Mouse (Mus musculus) limb, embryonic 15.5 days (tissue): ENCODE measurements around the gene Olfr1056. TPM values are rescaled to one million over a fixed set of nuclear protein-coding genes. Genes with fewer than 3 reads are reported as not detected.
"Not testable (repeated sequence)": the region's sequence is repeated elsewhere in the genome, so short reads cannot be mapped to it uniquely, and the experiment has no call there.

ENCODE experiments used
- ATAC-seq: fragments of 200-750 bp; cut with Nextera tagmentation; 2 replicates; pipeline ENCODE4 v1.8.0; 2017; ENCODE audit warnings: low read depth, moderate TSS enrichment; ENCODE audit not compliant: insufficient number of reproducible peaks, low FRiP score, low TSS enrichment
- H3K27ac ChIP-seq: fragments of 300-500 bp; sonication (generic); 2 replicates; pipeline ENCODE4 v1.5.1; 2015; ENCODE audit warnings: moderate library complexity, mild to moderate bottlenecking, inconsistent platforms
- H3K27me3 ChIP-seq: fragments of 300-500 bp; sonication (generic); 2 replicates; pipeline ENCODE4 v1.6.1; 2015; ENCODE audit warnings: inconsistent platforms
- H3K36me3 ChIP-seq: fragments of 300-500 bp; sonication (generic); 2 replicates; pipeline ENCODE4 v1.6.1; 2015; ENCODE audit warnings: inconsistent platforms
- H3K4me1 ChIP-seq: fragments of 300-500 bp; sonication (generic); 2 replicates; pipeline ENCODE4 v1.6.1; 2015; ENCODE audit warnings: inconsistent platforms
- H3K4me2 ChIP-seq: fragments of 300-500 bp; sonication (generic); 2 replicates; pipeline ENCODE4 v1.6.1; 2015; ENCODE audit warnings: mild to moderate bottlenecking, inconsistent platforms
- H3K4me3 ChIP-seq: fragments of 300-500 bp; sonication (generic); 2 replicates; pipeline ENCODE4 v1.5.1; 2015; ENCODE audit warnings: mild to moderate bottlenecking, inconsistent platforms
- H3K9ac ChIP-seq: fragments of 300-500 bp; sonication (generic); 2 replicates; pipeline ENCODE4 v1.6.1; 2015; ENCODE audit warnings: inconsistent platforms
- H3K9me3 ChIP-seq: fragments of 300-500 bp; sonication (generic); 2 replicates; pipeline ENCODE4 v1.6.1; 2016; ENCODE audit warnings: inconsistent platforms
- WGBS: fragments of 180-500 bp; shearing (Covaris S2); methylation state at CpG from one replicate; pipeline ENCODE4 v1.1.7; 2015; 5-methylcytosine and 5-hydroxymethylcytosine counted together
- polyA plus RNA-seq: library from polyadenylated mRNA; unstranded; fragments of >200 nt; fragmentation: Nextera tagmentation; extraction: Ambion mirVana; gene quantifications from 2 replicates; pipeline ENCODE4 v1.2.1, GENCODE M21; 2015

Olfr1056 gene
- polyA plus RNA-seq, result not detected in 2 replicates

DNA sequence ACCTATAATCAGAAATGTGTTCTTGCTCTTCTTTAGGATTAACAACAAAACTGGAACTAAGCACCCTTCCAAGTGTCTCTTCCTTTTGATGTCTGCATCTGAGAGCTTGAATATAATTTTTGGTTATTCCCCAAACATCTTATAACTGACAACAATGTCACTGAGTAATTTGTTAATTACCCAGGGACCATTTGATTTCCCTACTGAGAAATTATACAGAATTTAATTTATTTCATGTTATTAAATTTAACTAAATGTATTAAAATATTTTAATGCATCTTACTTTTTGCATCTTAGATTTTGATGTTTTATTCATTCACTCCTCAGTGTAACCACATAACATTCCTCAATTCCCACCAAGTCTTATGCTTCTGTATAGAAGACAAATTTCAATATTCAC is at the start of gene Olfr1056:
Gene Olfr1056 (minus strand): TSS at position 101 of the 400 bp plus-strand sequence.
- H3K36me3 ChIP-seq, result no peaks in the 10 kb centered on the region
- H3K4me3 ChIP-seq, result no peak within 1 kb of the TSS
- no peak within 1 kb of the TSS for H3K4me2 ChIP-seq
- H3K27me3 ChIP-seq, result no peaks in the 10 kb centered on the region
- ATAC-seq, result no peak
- H3K9ac ChIP-seq, result no peak within 1 kb of the TSS
- H3K9me3 ChIP-seq, result no peaks in the 10 kb centered on the region
- H3K4me1 ChIP-seq, result no peaks in the 10 kb centered on the region
- H3K27ac ChIP-seq, result no peak within 1 kb of the TSS

- Histone ChIP-seq H3K36me3 (no peaks in the 10 kb centered on the region), H3K4me3 (no peak overlapping the region), H3K9me3 (no peaks in the 10 kb centered on the region), H3K27ac (no peak overlapping the region), H3K9ac (no peak overlapping the region), H3K27me3 (no peaks in the 10 kb centered on the region), H3K4me2 (no peak overlapping the region), H3K4me1 (no peaks in the 10 kb centered on the region)
- WGBS, result 75% methylated on average over 2 of the region's 2 CpGs
- ATAC-seq, result no peak
Observed at GRCm38 (mm10) chr2:86395114-86395513, 32.8 kb upstream of the Olfr1056 start.

DNA sequence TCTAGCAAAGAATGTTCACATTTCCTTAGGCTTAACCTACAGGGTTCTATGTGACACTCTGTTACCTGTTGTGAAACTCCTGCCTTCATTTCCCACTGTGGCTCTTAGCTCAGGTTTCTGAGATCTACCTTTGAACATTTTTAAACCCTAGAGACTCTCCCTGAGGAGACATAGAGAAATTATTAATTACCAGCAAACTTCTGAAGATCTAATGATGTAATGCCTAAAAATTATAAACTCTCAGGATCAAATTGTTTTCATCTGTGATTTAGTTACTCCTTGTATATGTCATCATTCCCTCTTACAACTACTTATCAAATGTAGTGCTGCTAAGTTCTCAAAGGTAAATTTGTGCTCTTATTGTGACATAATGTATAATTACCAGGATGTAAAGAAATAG is 26.2 kb upstream of the Olfr1056 start, which contains the start of gene Olfr1058:
Gene Olfr1058 (minus strand): TSS at position 101 of the 400 bp plus-strand sequence.
- not testable (repeated sequence) for H3K9me3 ChIP-seq, H3K36me3 ChIP-seq, ATAC-seq, H3K4me1 ChIP-seq, H3K4me3 ChIP-seq, H3K4me2 ChIP-seq, H3K27ac ChIP-seq, H3K9ac ChIP-seq, H3K27me3 ChIP-seq

- Histone ChIP-seq H3K4me3 (no peak within 1 kb of the TSS), H3K4me2 (no peak within 1 kb of the TSS), H3K27ac (no peak within 1 kb of the TSS), H3K4me1 (no peaks in the 10 kb centered on the region), H3K27me3 (no peaks in the 10 kb centered on the region), H3K9me3 (no peaks in the 10 kb centered on the region), H3K9ac (no peak within 1 kb of the TSS), H3K36me3 (no peaks in the 10 kb centered on the region)
- no peak for ATAC-seq
Observed at GRCm38 (mm10) chr2:86378293-86378692, 16.0 kb upstream of the Olfr1056 start, which contains the start of gene Olfr1057. Gene Olfr1057 (minus strand): TSS chr2:86378393.

- H3K4me3 ChIP-seq, H3K9ac ChIP-seq, ATAC-seq, H3K36me3 ChIP-seq, H3K27me3 ChIP-seq, H3K9me3 ChIP-seq, H3K27ac ChIP-seq, H3K4me1 ChIP-seq, H3K4me2 ChIP-seq: not testable (repeated sequence)
- 83% methylated on average over 1 of the region's 6 CpGs for WGBS
Observed at GRCm38 (mm10) chr2:86366342-86366741, 4.1 kb upstream of the Olfr1056 start.

GRCm38 (mm10) chr2:86351751-86352150 is 10.5 kb downstream of the Olfr1056 start:
- H3K27me3 ChIP-seq, H3K4me2 ChIP-seq, H3K27ac ChIP-seq, H3K9me3 ChIP-seq, H3K4me1 ChIP-seq, H3K4me3 ChIP-seq, H3K36me3 ChIP-seq, ATAC-seq, H3K9ac ChIP-seq: not testable (repeated sequence)
- 94% methylated on average over 1 of the region's 1 CpGs for WGBS

DNA sequence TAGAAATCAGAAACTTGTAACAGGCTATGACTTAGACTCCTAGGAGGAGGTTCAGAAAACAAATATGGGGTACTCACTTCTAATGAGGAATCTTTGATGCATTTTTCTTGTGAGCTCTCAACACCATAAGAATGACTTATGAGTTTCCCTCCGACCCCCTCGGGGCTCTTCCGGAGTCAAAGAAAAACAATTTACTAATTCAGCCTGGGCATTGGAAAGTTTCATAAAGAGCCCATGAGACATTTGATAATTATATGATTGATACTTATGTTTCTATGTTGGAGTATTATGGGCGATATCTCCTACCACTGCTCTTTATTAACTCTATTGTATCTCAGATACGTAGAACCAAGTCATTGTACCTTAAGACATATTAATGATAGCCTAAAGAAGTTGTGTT is 12.1 kb downstream of the Olfr1056 start, which contains the start of gene Olfr1055:
Gene Olfr1055 (minus strand): TSS at position 101 of the 400 bp plus-strand sequence.
- Histone ChIP-seq H3K4me2 (no peak within 1 kb of the TSS), H3K4me3 (no peak within 1 kb of the TSS), H3K4me1 (no peaks in the 10 kb centered on the region), H3K9me3 (no peaks in the 10 kb centered on the region), H3K27me3 (no peaks in the 10 kb centered on the region), H3K27ac (no peak within 1 kb of the TSS), H3K36me3 (no peaks in the 10 kb centered on the region), H3K9ac (no peak within 1 kb of the TSS)
- ATAC-seq, result no peak
- 85% methylated on average over 5 of the region's 5 CpGs for WGBS

- WGBS, result 82% methylated on average over 3 of the region's 3 CpGs
- Histone ChIP-seq H3K27me3 (no peaks in the 10 kb centered on the region), H3K27ac (no peak within 1 kb of the TSS), H3K36me3 (no peaks in the 10 kb centered on the region), H3K9ac (no peak within 1 kb of the TSS), H3K4me1 (no peaks in the 10 kb centered on the region), H3K4me2 (no peak within 1 kb of the TSS), H3K9me3 (no peaks in the 10 kb centered on the region), H3K4me3 (no peak within 1 kb of the TSS)
- no peak for ATAC-seq
Observed at GRCm38 (mm10) chr2:86335333-86335732, 26.9 kb downstream of the Olfr1056 start, which contains the start of gene Olfr1054. Gene Olfr1054 (minus strand): TSS chr2:86335433.

GRCm38 (mm10) chr2:86315184-86315583 is 47.1 kb downstream of the Olfr1056 start, which contains the start of gene Olfr1053:
Gene Olfr1053 (minus strand): TSS chr2:86315284.
- no peaks in the 10 kb centered on the region for H3K27me3 ChIP-seq
- no peak within 1 kb of the TSS for H3K9ac ChIP-seq
- no peak within 1 kb of the TSS for H3K4me2 ChIP-seq
- no peak within 1 kb of the TSS for H3K27ac ChIP-seq
- no peak within 1 kb of the TSS for H3K4me3 ChIP-seq
- 65% methylated on average over 3 of the region's 3 CpGs for WGBS
- no peaks in the 10 kb centered on the region for H3K36me3 ChIP-seq
- H3K9me3 ChIP-seq, result no peaks in the 10 kb centered on the region
- ATAC-seq, result no peak
- H3K4me1 ChIP-seq, result no peaks in the 10 kb centered on the region

Other genes with a start within 250 kb of the Olfr1056 start
- not detected in 2 replicates for gene Olfr1039, start 226.5 kb downstream of the Olfr1056 start, polyA plus RNA-seq
- gene Olfr1040, start 215.7 kb downstream of the Olfr1056 start, polyA plus RNA-seq, result not detected in 2 replicates
- gene Olfr1042, start 200.6 kb downstream of the Olfr1056 start, polyA plus RNA-seq, result not detected in 2 replicates
- gene Olfr1043, start 194.9 kb downstream of the Olfr1056 start, polyA plus RNA-seq, result not detected in 2 replicates
- not detected in 2 replicates for gene Olfr1044, start 184.6 kb downstream of the Olfr1056 start, polyA plus RNA-seq
- gene Olfr52, start 176.8 kb downstream of the Olfr1056 start, polyA plus RNA-seq, result not detected in 2 replicates
- gene Olfr1045, start 159.5 kb downstream of the Olfr1056 start, polyA plus RNA-seq, result not detected in 2 replicates
- not detected in 2 replicates for gene Olfr1046, start 143.2 kb downstream of the Olfr1056 start, polyA plus RNA-seq
- not detected in 2 replicates for gene Olfr1047, start 131.1 kb downstream of the Olfr1056 start, polyA plus RNA-seq
- gene Olfr1048, start 122.2 kb downstream of the Olfr1056 start, polyA plus RNA-seq, result not detected in 2 replicates
- gene Olfr1049, start 104.1 kb downstream of the Olfr1056 start, polyA plus RNA-seq, result not detected in 2 replicates
- not detected in 2 replicates for gene Olfr1051, start 83.4 kb downstream of the Olfr1056 start, polyA plus RNA-seq
- not detected in 2 replicates for gene Olfr1052, start 70.0 kb downstream of the Olfr1056 start, polyA plus RNA-seq
- gene Olfr1053, start 47.2 kb downstream of the Olfr1056 start, polyA plus RNA-seq, result not detected in 2 replicates
- gene Olfr1054, start 27.0 kb downstream of the Olfr1056 start, polyA plus RNA-seq, result not detected in 2 replicates
- not detected in 2 replicates for gene Olfr1055, start 12.2 kb downstream of the Olfr1056 start, polyA plus RNA-seq
- not detected in 2 replicates for gene Olfr1057, start 15.9 kb upstream of the Olfr1056 start, polyA plus RNA-seq
- gene Olfr1058, start 26.1 kb upstream of the Olfr1056 start, polyA plus RNA-seq, result not detected in 2 replicates
- gene Olfr1061, start 51.6 kb upstream of the Olfr1056 start, polyA plus RNA-seq, result not detected in 2 replicates
- not detected in 2 replicates for gene Olfr1062, start 64.3 kb upstream of the Olfr1056 start, polyA plus RNA-seq
- gene Olfr1065, start 88.1 kb upstream of the Olfr1056 start, polyA plus RNA-seq, result not detected in 2 replicates
- gene Olfr1066, start 93.8 kb upstream of the Olfr1056 start, polyA plus RNA-seq, result not detected in 2 replicates
- not detected in 2 replicates for gene Olfr228, start 124.9 kb upstream of the Olfr1056 start, polyA plus RNA-seq
- not detected in 2 replicates for gene Olfr1076, start 146.0 kb upstream of the Olfr1056 start, polyA plus RNA-seq
- not detected in 2 replicates for gene Olfr1079, start 180.0 kb upstream of the Olfr1056 start, polyA plus RNA-seq
- not detected in 2 replicates for gene Olfr1080, start 195.8 kb upstream of the Olfr1056 start, polyA plus RNA-seq
- gene Olfr1082, start 236.5 kb upstream of the Olfr1056 start, polyA plus RNA-seq, result not detected in 2 replicates